ENCODE assay signal across 9 mouse cellular contexts in the genomic region with DNA sequence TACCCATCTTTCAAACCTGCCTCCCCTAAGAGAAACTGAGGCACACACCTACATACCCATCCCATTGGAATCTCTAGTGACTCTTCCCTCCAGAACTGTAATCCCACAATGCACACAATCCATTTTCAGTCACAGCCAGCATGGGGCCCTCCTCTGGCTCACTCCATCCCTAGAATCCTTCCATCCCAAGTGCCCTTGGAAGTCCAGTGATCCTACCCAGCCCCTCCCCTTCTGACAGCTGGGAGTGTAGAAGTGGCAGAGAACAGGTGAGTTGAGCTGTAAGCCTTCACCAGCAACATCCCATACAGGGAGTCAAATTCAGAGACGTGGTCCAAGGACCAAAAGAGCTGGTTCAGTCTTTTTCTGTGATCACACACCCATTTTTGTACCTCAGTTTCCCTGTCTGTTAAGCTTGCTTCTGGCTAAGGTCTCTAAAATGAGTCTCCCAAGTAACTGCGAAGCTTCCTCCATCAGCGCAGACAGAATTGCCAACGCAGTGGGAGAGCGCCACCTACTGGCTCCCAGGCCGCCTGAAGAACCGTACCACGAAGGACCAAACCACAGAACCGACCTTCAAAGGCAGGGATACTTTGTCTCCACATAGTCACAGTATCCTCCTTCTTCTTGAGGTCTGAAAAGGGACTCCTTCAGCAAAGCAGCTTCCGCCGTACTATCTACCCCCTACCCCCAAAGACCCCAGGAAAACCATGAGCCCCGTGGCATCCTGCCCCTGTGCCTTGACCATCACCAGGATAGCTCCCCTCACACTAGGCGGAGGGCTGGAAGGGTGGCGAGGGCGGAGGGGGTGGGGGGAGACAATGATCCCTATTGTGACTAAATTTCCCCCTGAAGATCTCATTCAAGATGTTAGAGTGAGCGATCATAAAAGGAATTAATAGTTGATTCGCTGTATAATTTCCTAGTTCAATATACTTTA.
DNase-seq lines count a peak whose midpoint lies in the region; ATAC-seq lines count a peak whose summit lies in the region.
"Had no signal": no experiment of that assay in that cellular context is flagged by ENCODE, and none has a peak within 500 bp of the region (broad histone marks: within the 10 kb centered on the region; RNA-seq: fewer than 3 reads in every experiment).

No protein-coding gene starts in this region.

- no peak overlapping the region for H3K27ac ChIP-seq in midbrain, embryonic 15.5 days
- H3K27ac ChIP-seq: stomach, embryonic 15.5 days had no signal

- H3K4me2 ChIP-seq in midbrain, embryonic 15.5 days, result peak overlapping the region; percentile 45
- H3K4me2 ChIP-seq: stomach, embryonic 15.5 days had no signal

- 8% methylated on average over 17 of the region's 17 CpGs for WGBS in midbrain, embryonic 15.5 days

- peak; percentile 82 for DNase-seq in adipocyte (ENCODE audit: low spot score)
- peak; percentile 78 to 81 for DNase-seq in cerebellum, postnatal 36 days
- DNase-seq in gastrocnemius, adult 18-20 months (ENCODE audit: low spot score), result peak; percentile 78
- DNase-seq in kidney, adult 11 months, result peak; percentile 46
- peak; percentile 87 for DNase-seq in left cerebral cortex, postnatal 4 days
- peak; percentile 32 for DNase-seq in spleen, adult 12 weeks (ENCODE audit: low spot score)

- intact Hi-C loops in left cerebral cortex, postnatal 4 days (cut with DNase I), result loop anchor here (5.0 to 10.0 kb wide), 4 partner anchors 164 to 1666 kb away; partner anchors contain the start of gene Mafb

- peak; percentile 71; the same call in 1 of the 2 replicates for ATAC-seq in midbrain, embryonic 15.5 days (replicated peaks)
- ATAC-seq in activated CD4-positive, CD25-positive, alpha-beta regulatory T cell, adult 4 months, result no peak

- peaks cover 13% of the 10 kb centered on the region for H3K4me1 ChIP-seq in midbrain, embryonic 15.5 days

- H3K9me3 ChIP-seq in midbrain, embryonic 15.5 days, result no peaks in the 10 kb centered on the region
- H3K9me3 ChIP-seq: stomach, embryonic 15.5 days had no signal

- peaks cover 15% of the 10 kb centered on the region for H3K27me3 ChIP-seq in midbrain, embryonic 15.5 days (replicated peaks)

- H3K36me3 ChIP-seq in midbrain, embryonic 15.5 days (replicated peaks), result no peaks in the 10 kb centered on the region
- H3K36me3 ChIP-seq: stomach, embryonic 15.5 days had no signal

- peak overlapping the region; percentile 17; the same call in 1 of the 2 replicates for H3K9ac ChIP-seq in midbrain, embryonic 15.5 days
- H3K9ac ChIP-seq: stomach, embryonic 15.5 days had no signal

- H3K4me3 ChIP-seq in midbrain, embryonic 15.5 days, result no peak overlapping the region
- H3K4me3 ChIP-seq: stomach, embryonic 15.5 days had no signal

Comparison
In these comparisons a context has a peak if more than half of its experiments do, and no peak if none do; other contexts are left out.
1. DNase-seq: peak in every context shown above with its lines; median percentile 87 in left cerebral cortex, postnatal 4 days; 82 in adipocyte; 80 in cerebellum, postnatal 36 days; 78 in gastrocnemius, adult 18-20 months; 46 in kidney, adult 11 months; 32 in spleen, adult 12 weeks.